Mouse (Mus musculus): ENCODE data around the gene Syp.

DNA sequence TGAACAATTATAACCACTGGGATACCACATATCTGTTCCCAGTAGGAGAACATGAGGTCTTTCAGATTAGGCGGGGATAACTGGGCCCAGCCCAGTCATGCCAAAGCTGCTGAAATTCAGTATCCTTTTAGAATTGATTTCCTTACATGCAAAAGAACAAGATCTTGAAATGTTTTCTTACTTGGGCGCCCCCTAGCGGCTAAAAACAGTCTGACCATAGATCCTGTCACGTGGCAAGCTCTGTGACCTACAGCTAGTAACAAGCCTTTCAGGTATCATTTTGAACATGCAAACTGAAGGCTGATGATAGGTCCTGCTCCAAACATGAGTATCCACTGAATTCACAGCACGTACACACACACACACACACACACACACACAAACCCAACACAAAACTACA is 7.1 kb downstream of the Syp start:
- peak; percentile 54 for TF ChIP-seq CTCF (IDR thresholded peaks at IDR 0.05; ENCODE audit: low read depth)
- TF ChIP-seq EP300 (IDR thresholded peaks at IDR 0.05; ENCODE audit: low read depth) = no peak
